Mouse (Mus musculus) forebrain, embryonic 14.5 days (tissue): ENCODE data around the gene Lyrm4. TPM values are rescaled to one million over a fixed set of nuclear protein-coding genes. Genes with fewer than 3 reads are reported as not detected.

Experiments used
- ATAC-seq: fragments of 200-750 bp; cut with Nextera tagmentation; 2 replicates; pipeline ENCODE4 v1.8.0; 2017; ENCODE audit warnings: mild to moderate bottlenecking, moderate library complexity
- DNase-seq: peaks from one replicate; pipeline ENCODE4 v3.0.0-alpha.2; 2015; ENCODE audit warnings: low spot score
- H3K27ac ChIP-seq: fragments of 300-500 bp; sonication (generic); 2 replicates; pipeline ENCODE4 v1.5.1; 2014; ENCODE audit warnings: low read depth, mild to moderate bottlenecking, control low read depth, low read length, moderate library complexity
- H3K27me3 ChIP-seq: fragments of 300-500 bp; sonication (generic); replicated peaks from 2 replicates; pipeline ENCODE4 v1.6.1; 2014; ENCODE audit warnings: low read length, control low read depth, mixed read lengths; ENCODE audit not compliant: control insufficient read depth, insufficient read depth
- H3K36me3 ChIP-seq: fragments of 300-500 bp; sonication (generic); 2 replicates; pipeline ENCODE4 v1.6.1; 2014; ENCODE audit warnings: low read length, control low read depth; ENCODE audit not compliant: control insufficient read depth, insufficient read depth
- H3K4me1 ChIP-seq: fragments of 300-500 bp; sonication (generic); 2 replicates; pipeline ENCODE4 v1.6.1; 2014; ENCODE audit warnings: antibody characterized with exemption, low read length, control low read depth; ENCODE audit not compliant: control insufficient read depth, insufficient read depth
- H3K4me2 ChIP-seq: fragments of 300-500 bp; sonication (generic); 2 replicates; pipeline ENCODE4 v1.6.1; 2014; ENCODE audit warnings: mild to moderate bottlenecking, control low read depth, low read length
- H3K4me3 ChIP-seq: fragments of 300-500 bp; sonication (generic); 2 replicates; pipeline ENCODE4 v1.5.1; 2014; ENCODE audit warnings: low read depth, low read length, control low read depth
- H3K9ac ChIP-seq: fragments of 300-500 bp; sonication (generic); 2 replicates; pipeline ENCODE4 v1.6.1; 2014; ENCODE audit warnings: mild to moderate bottlenecking, low read length, control low read depth, moderate library complexity
- H3K9me3 ChIP-seq: fragments of 300-500 bp; sonication (generic); replicated peaks from 2 replicates; pipeline ENCODE4 v1.6.1; 2016; ENCODE audit warnings: low read length, control low read depth, mixed read lengths; ENCODE audit not compliant: control insufficient read depth
- WGBS: fragments of 180-500 bp; shearing (Covaris S2); extraction: QIAGEN DNeasy Blood & Tissue Kit; methylation state at CpG from one replicate; pipeline ENCODE4 v1.1.7; 2014; 5-methylcytosine and 5-hydroxymethylcytosine counted together
- polyA plus RNA-seq: library from polyadenylated mRNA; unstranded; fragments of >200 nt; fragmentation: Nextera tagmentation; extraction: Ambion mirVana; gene quantifications from 2 replicates; pipeline ENCODE4 v1.2.1, GENCODE M21; 2014

Lyrm4 gene
- polyA plus RNA-seq, 1 experiment from 2014 or later = 41.3 TPM

DNA sequence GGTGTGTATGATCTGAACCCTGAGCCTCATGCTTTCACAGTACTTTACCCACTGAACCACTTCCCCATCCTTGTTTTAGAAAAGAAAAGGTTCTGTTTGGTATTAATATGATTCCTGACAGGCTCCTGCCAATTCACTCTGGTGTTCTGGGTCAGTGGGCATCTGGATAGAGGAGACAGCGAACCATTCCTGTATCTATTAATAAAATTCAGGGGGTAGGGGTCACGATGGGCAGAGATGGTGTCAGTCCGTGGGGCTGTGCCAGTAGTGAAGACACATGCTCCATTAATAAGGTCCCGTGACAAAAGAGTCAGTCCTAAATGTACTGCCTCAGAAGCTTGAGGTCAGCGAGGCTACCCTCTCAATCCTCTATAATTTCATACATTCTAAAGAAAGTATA is 4.1 kb downstream of the Lyrm4 start:
- H3K9me3 ChIP-seq = no peaks in the 10 kb centered on the region
- 91% methylated on average over 5 of the region's 5 CpGs for WGBS
- no peak for DNase-seq
- no peaks in the 10 kb centered on the region for H3K27me3 ChIP-seq
- no peak overlapping the region for H3K4me2 ChIP-seq
- no peak overlapping the region for H3K9ac ChIP-seq
- no peak overlapping the region for H3K4me3 ChIP-seq
- peaks cover 7% of the 10 kb centered on the region; the same call in 1 of the 2 replicates for H3K4me1 ChIP-seq
- no peaks in the 10 kb centered on the region for H3K36me3 ChIP-seq
- no peak overlapping the region for H3K27ac ChIP-seq
- no peak for ATAC-seq

DNA sequence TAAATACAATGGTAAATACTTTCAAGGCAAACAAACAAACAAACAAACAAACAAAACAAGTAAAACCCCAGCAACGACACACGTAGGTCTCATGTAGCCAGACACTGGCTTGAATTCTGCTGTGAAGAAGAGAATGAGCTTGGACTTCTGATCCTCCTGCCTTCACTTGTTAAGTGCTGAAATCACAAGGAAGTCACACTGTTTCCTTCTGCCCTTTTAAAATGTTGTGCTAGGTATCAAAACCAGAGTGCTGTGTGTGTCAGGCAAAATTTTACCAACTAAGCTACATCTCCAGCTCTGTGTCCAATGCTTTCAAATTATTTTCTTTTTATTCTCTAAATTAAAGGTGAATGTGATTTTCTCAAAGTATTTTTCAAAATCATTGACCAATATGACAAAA is 6.0 kb downstream of the Lyrm4 start:
- H3K4me3 ChIP-seq = no peak overlapping the region
- H3K36me3 ChIP-seq = no peaks in the 10 kb centered on the region
- ATAC-seq (no peak), DNase-seq (no peak)
- 93% methylated on average over 2 of the region's 2 CpGs for WGBS
- no peaks in the 10 kb centered on the region for H3K9me3 ChIP-seq
- no peak overlapping the region for H3K27ac ChIP-seq
- H3K27me3 ChIP-seq = no peaks in the 10 kb centered on the region
- H3K4me1 ChIP-seq = 0 out of 2 replicates have a peak, but pooled peaks cover 3% of the 10 kb centered on the region
- no peak overlapping the region for H3K9ac ChIP-seq
- H3K4me2 ChIP-seq = no peak overlapping the region

DNA sequence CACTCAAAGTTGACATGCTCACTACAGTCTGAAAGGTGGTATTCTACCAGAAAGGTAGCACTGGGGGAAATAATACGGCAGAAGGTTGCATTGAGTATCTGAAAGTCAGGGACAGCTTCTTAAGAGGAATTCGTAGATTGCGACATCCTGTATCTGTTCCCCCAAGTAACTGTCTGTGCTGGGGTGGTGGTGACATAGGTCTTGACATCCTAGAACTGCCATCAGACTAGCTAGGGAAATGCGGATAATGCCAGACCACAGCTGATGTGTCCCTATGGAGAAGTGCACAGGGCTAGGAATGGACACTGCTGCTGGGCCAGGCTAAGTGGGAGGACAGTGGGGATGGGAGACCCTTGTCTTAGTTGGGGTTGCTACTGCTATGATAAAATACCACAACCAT is 8.8 kb downstream of the Lyrm4 start:
- Histone ChIP-seq H3K4me1 (no peaks in the 10 kb centered on the region), H3K9me3 (no peaks in the 10 kb centered on the region), H3K4me2 (no peak overlapping the region), H3K36me3 (no peaks in the 10 kb centered on the region), H3K27ac (no peak overlapping the region), H3K9ac (no peak overlapping the region), H3K4me3 (no peak overlapping the region), H3K27me3 (no peaks in the 10 kb centered on the region)
- ATAC-seq (no peak), DNase-seq (no peak)
- over 99% methylated on average over 4 of the region's 4 CpGs for WGBS

DNA sequence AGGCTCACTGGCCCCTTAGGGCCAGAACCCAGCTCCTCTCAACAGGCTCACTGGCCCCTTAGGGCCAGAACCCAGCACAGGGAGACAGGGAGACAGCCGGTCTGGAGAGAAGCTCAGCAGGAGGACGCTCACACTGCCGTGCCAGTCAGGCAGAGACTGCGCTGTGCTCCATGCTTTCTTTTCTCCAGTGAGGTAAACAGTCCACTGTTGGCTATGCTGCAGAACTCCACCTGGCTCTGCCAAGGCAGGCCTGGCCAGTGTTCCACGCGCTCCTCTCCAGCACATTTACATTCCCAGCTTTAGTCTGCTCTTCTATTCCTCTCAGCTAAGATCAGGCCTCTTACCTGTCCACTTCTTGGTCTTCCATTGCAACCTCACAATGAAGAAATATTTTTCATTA is 11.7 kb downstream of the Lyrm4 start:
- WGBS = 89% methylated on average over 6 of the region's 6 CpGs
- no peak for DNase-seq
- Histone ChIP-seq H3K27ac (no peak overlapping the region), H3K4me2 (no peak overlapping the region), H3K4me3 (no peak overlapping the region), H3K9ac (no peak overlapping the region), H3K36me3 (no peaks in the 10 kb centered on the region), H3K27me3 (no peaks in the 10 kb centered on the region), H3K4me1 (no peaks in the 10 kb centered on the region), H3K9me3 (no peaks in the 10 kb centered on the region)
- ATAC-seq = no peak

DNA sequence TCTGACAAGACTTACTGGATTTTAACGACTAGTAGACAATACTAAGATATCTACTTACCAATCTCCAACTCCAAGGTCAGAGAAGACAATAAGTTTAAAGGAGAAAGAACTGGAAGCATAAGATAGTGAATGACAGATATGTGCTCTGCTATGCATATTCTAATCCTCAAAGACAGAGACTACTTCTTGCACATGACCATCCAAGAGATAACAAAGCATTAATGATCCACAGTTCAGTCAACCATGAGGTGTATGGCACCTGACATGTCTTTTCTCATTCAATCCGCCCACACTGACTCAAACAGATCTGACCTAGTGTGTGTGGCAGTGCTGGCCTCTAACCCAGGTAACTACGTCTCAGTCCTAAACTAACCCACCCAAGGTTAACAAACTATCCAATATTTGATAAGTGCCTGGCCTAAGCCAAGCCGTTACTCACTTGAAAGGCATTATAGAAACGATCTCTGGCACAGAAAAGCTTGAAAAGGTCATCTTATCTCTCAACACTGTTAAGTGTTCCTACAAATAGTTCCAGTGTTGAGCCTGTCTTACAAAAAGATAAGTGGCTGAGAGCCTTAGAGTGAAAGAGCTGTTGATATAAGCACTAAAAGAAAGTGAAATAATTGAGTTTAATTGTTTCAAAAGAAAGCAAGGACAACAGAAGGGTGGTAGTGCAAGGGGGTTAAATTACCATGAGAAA is 20.5 kb downstream of the Lyrm4 start:
- no peak overlapping the region for H3K4me2 ChIP-seq
- H3K4me3 ChIP-seq = no peak overlapping the region
- no peak for DNase-seq
- no peak overlapping the region for H3K9ac ChIP-seq
- peaks cover 5% of the 10 kb centered on the region; the same call in 1 of the 2 replicates for H3K36me3 ChIP-seq
- H3K4me1 ChIP-seq = no peaks in the 10 kb centered on the region
- no peaks in the 10 kb centered on the region for H3K9me3 ChIP-seq
- H3K27ac ChIP-seq = no peak overlapping the region
- H3K27me3 ChIP-seq = no peaks in the 10 kb centered on the region
- ATAC-seq = no peak
- WGBS = 81% methylated on average over 5 of the region's 5 CpGs

DNA sequence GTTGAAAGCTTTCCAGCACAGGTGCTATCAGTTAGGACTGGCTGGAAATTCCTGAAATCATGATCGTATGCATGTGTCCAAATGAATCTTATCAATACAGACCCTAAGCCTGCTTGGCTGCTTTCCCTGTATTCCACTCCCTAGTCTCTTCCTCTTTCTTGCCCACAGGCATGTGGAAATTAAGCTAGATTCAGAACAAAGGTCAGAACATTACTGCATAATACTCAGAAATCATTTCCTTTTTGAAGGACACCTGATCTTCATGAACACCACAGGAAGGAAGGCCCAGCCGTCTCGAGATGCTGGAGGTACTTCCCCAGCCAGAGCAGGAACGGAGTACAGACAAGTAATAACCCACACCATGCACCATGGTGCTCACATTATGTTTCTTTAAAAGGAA is 29.2 kb downstream of the Lyrm4 start:
- H3K27me3 ChIP-seq = no peaks in the 10 kb centered on the region
- no peak overlapping the region for H3K9ac ChIP-seq
- 90% methylated on average over 4 of the region's 4 CpGs for WGBS

DNA sequence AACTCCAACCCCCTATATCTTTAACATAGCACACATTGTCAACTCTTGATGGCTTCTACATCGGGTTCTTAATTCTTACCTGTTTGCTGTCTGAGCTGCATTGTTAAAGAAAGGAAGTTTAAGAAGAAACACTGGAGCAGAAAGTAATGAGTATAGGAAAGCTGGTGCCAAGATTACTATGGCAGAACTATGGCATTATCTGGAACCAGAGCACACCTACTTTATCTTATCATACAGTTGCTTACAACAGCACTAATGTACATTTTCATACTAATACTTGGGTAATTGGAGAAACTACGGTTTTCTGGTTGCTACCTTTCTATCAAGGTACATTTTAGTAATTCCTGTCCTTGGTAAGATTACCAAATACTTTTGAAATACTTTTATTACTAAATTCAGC is 29.9 kb downstream of the Lyrm4 start:
- DNase-seq = no peak
- 92% methylated on average over 2 of the region's 2 CpGs for WGBS

More for the DNA sequence above, 29.2 kb downstream of the Lyrm4 start:
- Histone ChIP-seq H3K9me3 (no peaks in the 10 kb centered on the region), H3K27ac (no peak overlapping the region), H3K36me3 (peaks cover 23% of the 10 kb centered on the region), H3K4me3 (no peak overlapping the region), H3K4me1 (no peaks in the 10 kb centered on the region), H3K4me2 (no peak overlapping the region)
- DNase-seq (no peak), ATAC-seq (no peak)

DNA sequence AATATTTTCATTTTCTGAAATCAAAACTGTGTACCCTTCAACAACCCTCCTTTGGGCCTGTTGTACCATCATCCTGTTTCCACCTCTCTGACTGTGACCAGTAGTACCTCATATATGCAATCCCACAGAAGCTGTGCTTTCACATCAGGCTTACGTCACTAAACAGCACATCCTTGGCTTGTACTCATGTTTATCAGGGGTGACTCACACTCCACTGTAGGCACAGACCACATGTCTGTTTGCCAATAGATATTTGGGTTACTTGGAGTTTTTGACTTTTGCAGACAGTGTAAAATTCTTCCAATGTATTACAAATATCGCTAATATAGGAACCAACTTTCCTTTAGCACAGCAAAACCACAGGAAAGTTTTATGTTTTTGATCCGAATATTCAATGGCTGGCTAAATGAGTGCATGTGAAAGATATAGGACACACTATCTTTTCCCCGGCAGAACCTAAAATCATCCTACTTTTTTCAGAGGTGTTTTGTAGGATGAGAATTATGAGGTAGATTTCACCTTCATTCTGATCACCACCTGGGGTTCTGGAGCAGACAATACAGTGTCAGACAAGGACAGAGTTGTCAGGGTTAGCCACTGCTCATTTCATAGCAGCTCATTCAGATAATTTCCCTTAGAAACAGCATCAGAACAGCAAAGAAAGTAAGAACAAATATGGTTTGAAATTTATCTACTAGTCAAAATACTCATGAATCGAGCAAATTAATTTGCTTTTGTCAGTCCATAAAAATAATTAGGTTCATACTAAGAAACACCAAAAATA is 30.5 kb downstream of the Lyrm4 start:
- Histone ChIP-seq H3K27me3 (no peaks in the 10 kb centered on the region), H3K4me2 (no peak overlapping the region), H3K36me3 (peaks cover 18% of the 10 kb centered on the region), H3K4me3 (no peak overlapping the region), H3K9me3 (no peaks in the 10 kb centered on the region), H3K27ac (no peak overlapping the region), H3K9ac (no peak overlapping the region), H3K4me1 (no peaks in the 10 kb centered on the region)
- DNase-seq (no peak), ATAC-seq (no peak)
- WGBS = 93% methylated on average over 5 of the region's 5 CpGs

More for the DNA sequence above, 29.9 kb downstream of the Lyrm4 start:
- H3K36me3 ChIP-seq = peaks cover 23% of the 10 kb centered on the region
- H3K9ac ChIP-seq = no peak overlapping the region
- no peak overlapping the region for H3K27ac ChIP-seq
- H3K4me3 ChIP-seq = no peak overlapping the region
- H3K4me1 ChIP-seq = no peaks in the 10 kb centered on the region
- H3K9me3 ChIP-seq = no peaks in the 10 kb centered on the region
- ATAC-seq = no peak
- H3K27me3 ChIP-seq = no peaks in the 10 kb centered on the region
- no peak overlapping the region for H3K4me2 ChIP-seq

DNA sequence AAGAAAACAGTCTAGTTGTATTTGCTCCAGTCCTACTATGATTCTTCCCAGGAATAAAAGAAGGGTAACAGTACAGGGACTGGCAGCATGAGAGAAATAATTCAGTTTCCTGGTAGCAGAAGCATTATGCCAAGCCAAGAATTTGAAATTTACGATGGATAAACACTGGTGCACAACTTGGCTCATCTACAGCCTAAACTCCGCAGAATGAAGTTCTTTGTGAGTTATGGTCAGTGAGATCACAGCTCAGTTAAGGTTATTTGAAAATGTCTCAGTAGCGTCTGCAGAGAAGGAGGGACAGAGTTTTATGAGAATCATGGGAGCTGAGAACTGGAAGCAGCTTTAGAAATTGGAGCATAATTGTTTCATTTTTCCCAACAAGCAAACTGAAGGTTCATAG is 31.4 kb downstream of the Lyrm4 start:
- no peak overlapping the region for H3K4me2 ChIP-seq
- 89% methylated on average over 3 of the region's 3 CpGs for WGBS
- no peak overlapping the region for H3K27ac ChIP-seq
- ATAC-seq (no peak), DNase-seq (no peak)
- no peaks in the 10 kb centered on the region for H3K9me3 ChIP-seq
- H3K4me3 ChIP-seq = no peak overlapping the region
- H3K36me3 ChIP-seq = peaks cover 15% of the 10 kb centered on the region; the same call in 1 of the 2 replicates
- no peaks in the 10 kb centered on the region for H3K27me3 ChIP-seq
- no peaks in the 10 kb centered on the region for H3K4me1 ChIP-seq
- H3K9ac ChIP-seq = no peak overlapping the region
